Mouse (Mus musculus) embryonic facial prominence, embryonic 15.5 days (tissue): Measurements from ENCODE around the gene Slc38a9. TPM values are rescaled to one million over a fixed set of nuclear protein-coding genes. Genes with fewer than 3 reads are reported as not detected.

Experiments
- ATAC-seq: fragments of 200-750 bp; cut with Nextera tagmentation; 2 replicates; pipeline ENCODE4 v1.8.0; 2017; ENCODE audit warnings: low read depth, moderate TSS enrichment; ENCODE audit not compliant: insufficient number of reproducible peaks, low FRiP score, low TSS enrichment
- H3K27ac ChIP-seq: fragments of 300-500 bp; sonication (generic); replicated peaks from 2 replicates; pipeline ENCODE4 v1.5.1; 2015; ENCODE audit warnings: mild to moderate bottlenecking, inconsistent platforms
- H3K27me3 ChIP-seq: fragments of 300-500 bp; sonication (generic); 2 replicates; pipeline ENCODE4 v1.6.1; 2015; ENCODE audit warnings: inconsistent platforms
- H3K36me3 ChIP-seq: fragments of 300-500 bp; sonication (generic); 2 replicates; pipeline ENCODE4 v1.6.1; 2015; ENCODE audit warnings: mild to moderate bottlenecking, inconsistent platforms
- H3K4me1 ChIP-seq: fragments of 300-500 bp; sonication (generic); 2 replicates; pipeline ENCODE4 v1.6.1; 2015; ENCODE audit warnings: inconsistent platforms
- H3K4me2 ChIP-seq: fragments of 300-500 bp; sonication (generic); replicated peaks from 2 replicates; pipeline ENCODE4 v1.6.1; 2015; ENCODE audit warnings: mild to moderate bottlenecking, inconsistent platforms
- H3K4me3 ChIP-seq: fragments of 300-500 bp; sonication (generic); replicated peaks from 2 replicates; pipeline ENCODE4 v1.5.1; 2015; ENCODE audit warnings: mild to moderate bottlenecking, inconsistent platforms
- H3K9ac ChIP-seq: fragments of 300-500 bp; sonication (generic); 2 replicates; pipeline ENCODE4 v1.6.1; 2015; ENCODE audit warnings: inconsistent platforms
- H3K9me3 ChIP-seq: fragments of 300-500 bp; sonication (generic); replicated peaks from 2 replicates; pipeline ENCODE4 v1.6.1; 2016; ENCODE audit warnings: inconsistent platforms
- WGBS: fragments of 180-500 bp; shearing (Covaris S2); methylation state at CpG from one replicate; pipeline ENCODE4 v1.1.7; 2015; 5-methylcytosine and 5-hydroxymethylcytosine counted together
- polyA plus RNA-seq: library from polyadenylated mRNA; unstranded; fragments of >200 nt; fragmentation: Nextera tagmentation; extraction: Ambion mirVana; gene quantifications from 2 replicates; pipeline ENCODE4 v1.2.1, GENCODE M21; 2015

The Slc38a9 gene
- polyA plus RNA-seq, 1 experiment from 2014 or later = 19.0 TPM

DNA sequence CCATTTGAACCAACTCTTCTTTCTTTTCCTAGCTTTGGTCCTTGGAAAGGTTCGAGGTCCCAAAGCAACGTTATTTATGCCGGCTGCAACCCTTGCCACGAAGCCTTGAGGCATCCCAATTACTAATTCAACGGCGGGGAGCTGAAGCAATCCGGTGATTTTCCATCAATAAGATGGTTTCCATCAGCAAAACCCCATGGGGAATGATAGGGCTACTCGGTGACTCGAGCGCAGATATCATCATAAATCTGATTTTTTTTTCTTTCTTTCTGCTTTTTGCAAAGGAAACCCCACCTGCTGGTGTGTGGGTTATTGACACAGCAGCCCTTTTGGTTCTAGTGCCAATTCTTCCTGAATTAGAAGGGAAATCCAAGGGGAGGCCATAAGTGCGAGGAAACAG is 111.7 kb downstream of the Slc38a9 start:
- H3K4me2 ChIP-seq = no peak overlapping the region
- no peak overlapping the region for H3K4me3 ChIP-seq
- H3K36me3 ChIP-seq = no peaks in the 10 kb centered on the region
- H3K27me3 ChIP-seq = no peaks in the 10 kb centered on the region
- H3K4me1 ChIP-seq = peaks cover 15% of the 10 kb centered on the region
- no peak overlapping the region for H3K27ac ChIP-seq
- ATAC-seq = no peak
- no peak overlapping the region for H3K9ac ChIP-seq
- H3K9me3 ChIP-seq = peaks cover 6% of the 10 kb centered on the region; the same call in 1 of the 2 replicates
- WGBS = 54% methylated on average over 11 of the region's 11 CpGs

DNA sequence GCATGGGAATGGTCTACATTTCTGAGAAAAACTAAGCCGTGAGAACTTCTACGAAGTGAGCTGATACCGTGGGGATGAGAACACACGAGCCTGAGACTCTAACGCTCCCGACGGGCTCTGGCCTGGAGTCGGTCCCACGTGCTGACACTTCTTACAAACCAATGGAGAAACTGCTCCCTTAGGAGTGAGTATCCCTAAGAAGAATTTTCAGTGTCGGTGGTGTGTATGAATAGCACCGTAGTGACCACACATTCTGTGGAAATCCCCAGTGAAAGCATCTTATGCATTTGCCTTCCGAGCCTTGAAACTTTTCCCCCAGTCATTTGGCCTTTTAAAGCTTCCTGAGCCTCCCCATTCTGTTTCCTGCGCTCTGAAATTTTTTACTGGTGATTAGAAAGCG is 112.3 kb downstream of the Slc38a9 start:
- Histone ChIP-seq H3K27me3 (no peaks in the 10 kb centered on the region), H3K27ac (no peak overlapping the region), H3K36me3 (no peaks in the 10 kb centered on the region), H3K9ac (no peak overlapping the region), H3K4me1 (peaks cover 15% of the 10 kb centered on the region), H3K4me2 (no peak overlapping the region), H3K9me3 (peaks cover under 1% of the 10 kb centered on the region; the same call in 1 of the 2 replicates), H3K4me3 (no peak overlapping the region)
- WGBS = 80% methylated on average over 14 of the region's 14 CpGs
- no peak for ATAC-seq

DNA sequence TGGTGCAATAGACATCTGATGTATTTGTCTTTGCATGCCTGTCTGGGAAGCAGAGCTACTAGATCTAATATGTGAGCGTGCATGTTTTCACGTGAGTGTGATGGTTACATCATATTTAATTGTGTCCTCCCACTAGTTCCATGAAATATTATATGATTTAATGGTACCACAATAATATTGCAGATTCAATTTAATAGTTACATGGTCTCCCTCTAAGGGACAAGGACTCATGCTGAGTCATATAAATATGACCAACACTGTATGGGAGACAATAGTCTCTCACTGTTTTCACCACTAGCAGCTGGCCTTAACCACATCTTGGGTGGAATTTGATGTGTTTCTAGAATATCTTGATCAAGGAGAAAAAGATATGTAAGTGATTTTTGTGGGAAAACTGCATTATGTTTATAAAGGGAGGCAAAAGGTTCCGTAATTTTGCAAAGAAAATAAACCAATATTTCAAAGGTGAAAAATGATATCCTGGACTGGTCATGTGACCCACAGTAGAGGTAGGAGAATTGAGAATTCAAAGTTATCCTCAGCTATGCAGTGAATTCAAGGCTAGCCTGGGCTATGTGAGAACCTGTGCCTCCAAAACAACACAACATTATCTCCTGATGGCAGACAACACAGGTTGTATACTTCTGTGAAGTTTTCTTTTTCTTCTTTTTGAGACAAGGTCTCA is 113.6 kb downstream of the Slc38a9 start:
- 84% methylated on average over 3 of the region's 3 CpGs for WGBS
- peaks cover 15% of the 10 kb centered on the region for H3K4me1 ChIP-seq

DNA sequence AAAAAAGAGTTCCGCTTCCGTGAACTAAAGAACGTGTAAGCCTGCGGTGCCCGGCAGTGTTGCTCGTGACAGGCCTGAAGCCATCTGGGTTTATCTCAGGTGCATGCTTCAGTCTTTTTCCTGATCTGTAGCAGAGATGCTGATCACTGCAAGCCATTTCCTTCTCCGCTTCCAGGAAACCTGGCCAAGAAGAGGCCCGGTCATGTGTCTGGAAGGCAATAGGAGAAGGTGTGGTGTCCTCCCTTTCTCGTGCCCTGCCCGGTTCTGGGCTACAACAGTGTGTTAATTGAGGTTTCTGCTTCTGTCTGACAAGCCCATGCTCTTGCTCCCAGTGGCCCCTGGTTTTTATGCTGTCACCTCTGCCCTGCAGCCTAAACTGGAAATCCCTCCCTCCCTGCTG is 115.3 kb downstream of the Slc38a9 start:
- Histone ChIP-seq H3K9me3 (no peaks in the 10 kb centered on the region), H3K27ac (no peak overlapping the region), H3K4me1 (peaks cover 9% of the 10 kb centered on the region), H3K27me3 (no peaks in the 10 kb centered on the region), H3K9ac (no peak overlapping the region), H3K4me2 (no peak overlapping the region), H3K36me3 (no peaks in the 10 kb centered on the region), H3K4me3 (no peak overlapping the region)
- no peak for ATAC-seq
- 90% methylated on average over 10 of the region's 10 CpGs for WGBS

More for the DNA sequence above, 113.6 kb downstream of the Slc38a9 start:
- H3K27me3 ChIP-seq = no peaks in the 10 kb centered on the region
- H3K9me3 ChIP-seq = no peaks in the 10 kb centered on the region
- no peak overlapping the region for H3K4me3 ChIP-seq
- no peak for ATAC-seq
- H3K27ac ChIP-seq = no peak overlapping the region
- no peaks in the 10 kb centered on the region for H3K36me3 ChIP-seq
- no peak overlapping the region for H3K9ac ChIP-seq
- H3K4me2 ChIP-seq = no peak overlapping the region

DNA sequence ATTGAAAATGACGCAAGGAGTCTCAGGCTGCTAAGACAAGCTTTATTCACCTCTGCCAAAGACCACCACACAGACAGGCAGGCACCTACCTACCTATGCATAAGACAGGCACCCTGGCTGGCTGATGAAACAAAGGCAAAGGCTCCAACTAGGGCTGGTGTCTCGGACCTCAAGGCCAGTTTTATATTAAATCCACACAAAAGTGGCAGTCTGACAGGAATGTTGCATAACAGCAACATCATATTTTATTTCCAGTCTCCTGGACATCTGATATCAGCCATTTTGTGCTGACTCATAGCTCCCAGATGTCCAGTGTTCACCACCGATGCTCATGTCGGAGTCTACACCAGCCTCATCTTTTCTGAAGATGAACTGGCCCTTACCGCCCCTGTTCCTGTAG is 117.9 kb downstream of the Slc38a9 start:
- H3K9me3 ChIP-seq = no peaks in the 10 kb centered on the region
- H3K36me3 ChIP-seq = no peaks in the 10 kb centered on the region
- no peak overlapping the region for H3K9ac ChIP-seq
- no peak overlapping the region for H3K4me2 ChIP-seq
- WGBS = 84% methylated on average over 5 of the region's 5 CpGs
- H3K4me3 ChIP-seq = no peak overlapping the region
- H3K27ac ChIP-seq = no peak overlapping the region
- no peaks in the 10 kb centered on the region for H3K4me1 ChIP-seq
- no peak for ATAC-seq
- H3K27me3 ChIP-seq = no peaks in the 10 kb centered on the region

DNA sequence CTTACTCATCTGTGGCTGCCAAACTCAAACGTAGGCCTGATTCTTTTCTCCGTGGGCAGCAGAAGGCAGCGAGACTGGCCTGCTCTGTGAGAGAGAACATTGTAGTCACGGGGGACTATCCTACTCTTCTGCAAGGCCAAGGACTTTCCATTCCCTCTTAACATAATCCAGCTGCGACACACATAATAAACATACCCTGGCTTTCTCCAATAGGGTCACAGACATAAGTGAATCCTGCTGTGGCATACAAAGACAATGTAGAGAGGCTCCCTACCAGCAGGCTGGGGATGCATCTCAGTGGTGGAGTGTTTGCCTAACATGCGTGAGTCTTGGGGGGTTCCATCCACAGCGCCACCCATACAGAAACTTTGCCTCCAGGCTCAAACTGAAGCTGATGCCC is 124.8 kb downstream of the Slc38a9 start:
- H3K9me3 ChIP-seq = no peaks in the 10 kb centered on the region
- no peak overlapping the region for H3K4me3 ChIP-seq
- peak; percentile 60 for ATAC-seq
- H3K27me3 ChIP-seq = no peaks in the 10 kb centered on the region
- peak overlapping the region; percentile 82 for H3K27ac ChIP-seq
- no peaks in the 10 kb centered on the region for H3K4me1 ChIP-seq
- no peaks in the 10 kb centered on the region for H3K36me3 ChIP-seq
- H3K4me2 ChIP-seq = no peak overlapping the region
- no peak overlapping the region for H3K9ac ChIP-seq
- WGBS = 41% methylated on average over 7 of the region's 7 CpGs

DNA sequence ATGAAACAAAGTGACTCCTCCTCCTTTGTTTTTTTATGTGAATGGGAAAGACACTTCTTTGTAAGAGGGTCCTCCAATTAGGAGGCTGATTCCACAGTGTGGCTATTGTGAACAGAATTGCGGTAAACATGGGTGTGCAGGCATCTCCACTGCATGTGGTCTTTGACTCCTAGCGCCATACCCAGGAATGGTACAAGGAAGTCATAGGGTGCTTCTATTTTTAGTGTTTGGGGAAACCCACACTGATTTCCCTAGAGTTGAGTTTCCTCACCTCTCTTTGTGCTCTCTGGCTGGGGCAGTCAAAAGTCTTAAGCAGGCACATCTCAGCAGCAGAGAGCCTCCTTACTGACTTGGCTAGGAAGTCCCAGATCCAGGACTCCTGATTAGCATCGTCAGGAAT is 125.6 kb downstream of the Slc38a9 start:
- Histone ChIP-seq H3K4me3 (no peak overlapping the region), H3K27ac (no peak overlapping the region), H3K27me3 (no peaks in the 10 kb centered on the region), H3K4me1 (no peaks in the 10 kb centered on the region), H3K9ac (no peak overlapping the region), H3K36me3 (no peaks in the 10 kb centered on the region), H3K4me2 (no peak overlapping the region), H3K9me3 (no peaks in the 10 kb centered on the region)
- ATAC-seq = no peak
- WGBS = 71% methylated on average over 3 of the region's 3 CpGs

DNA sequence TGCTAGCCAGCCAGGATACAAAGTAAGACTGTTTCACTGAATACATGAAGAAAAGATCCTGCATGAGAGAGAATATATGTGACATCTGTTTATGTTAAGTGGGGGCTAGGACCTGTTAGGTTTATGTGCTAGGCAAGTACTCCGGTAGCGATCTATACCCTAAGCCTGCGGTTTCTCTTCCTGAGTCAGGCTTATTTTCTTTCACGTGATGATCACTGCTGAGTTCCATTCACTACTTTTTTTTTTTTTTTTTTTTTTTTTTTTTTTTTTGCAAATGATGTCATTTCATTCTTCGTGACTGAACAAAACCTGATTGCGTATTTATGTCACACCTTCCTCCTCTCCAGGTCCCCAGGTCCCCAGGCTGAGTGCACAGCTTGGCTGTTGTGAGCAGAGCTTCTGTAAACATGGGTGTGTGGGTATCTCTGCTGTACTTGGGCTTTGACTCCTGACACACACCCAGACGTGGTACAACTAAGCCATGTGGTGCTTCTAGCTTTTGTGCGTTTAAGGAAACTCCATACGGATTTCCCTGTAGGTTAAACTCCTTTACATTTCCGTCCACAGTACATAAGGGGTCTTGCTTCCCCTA is 126.5 kb downstream of the Slc38a9 start:
- no peak overlapping the region for H3K4me3 ChIP-seq
- H3K36me3 ChIP-seq = no peaks in the 10 kb centered on the region
- H3K27ac ChIP-seq = no peak overlapping the region
- H3K27me3 ChIP-seq = no peaks in the 10 kb centered on the region
- ATAC-seq = no peak
- H3K9me3 ChIP-seq = no peaks in the 10 kb centered on the region
- no peak overlapping the region for H3K9ac ChIP-seq
- WGBS = 72% methylated on average over 10 of the region's 10 CpGs
- H3K4me2 ChIP-seq = no peak overlapping the region
- H3K4me1 ChIP-seq = no peaks in the 10 kb centered on the region

Other genes starting within 250 kb of the Slc38a9 start
- 36.4 and 37.8 TPM in 2 replicates for gene Il6st, start 196.7 kb upstream of the Slc38a9 start, polyA plus RNA-seq
- 0.18 and 0.32 TPM in 2 replicates for gene Il31ra, start 66.4 kb upstream of the Slc38a9 start, polyA plus RNA-seq
- gene Ddx4, start 8.3 kb upstream of the Slc38a9 start, polyA plus RNA-seq = 0.59 and 0.72 TPM in 2 replicates
- gene Plpp1, start 140.0 kb downstream of the Slc38a9 start, polyA plus RNA-seq = 68.1 and 71.6 TPM in 2 replicates